Comparison of ENCODE assay signal across 8 mouse cellular contexts in genomic region chr1:73862323-73863073, GRCm38 (mm10).
DNase-seq lines count a peak whose midpoint lies in the region; ATAC-seq and TF ChIP-seq lines count a peak whose summit lies in the region.

No protein-coding gene starts in this region.

- no peaks in the 10 kb centered on the region for H3K36me3 ChIP-seq in embryonic facial prominence, embryonic 15.5 days
- H3K36me3 ChIP-seq in heart, embryonic 16.5 days (ENCODE audit: control insufficient read depth, insufficient read depth): no peaks in the 10 kb centered on the region
- no peaks in the 10 kb centered on the region for H3K36me3 ChIP-seq in kidney, postnatal 0 days (ENCODE audit: insufficient read depth, low read length)
- H3K36me3 ChIP-seq in lung, embryonic 14.5 days (ENCODE audit: insufficient read depth): no peaks in the 10 kb centered on the region

- peak overlapping the region; percentile 35 for H3K4me2 ChIP-seq in embryonic facial prominence, embryonic 15.5 days (replicated peaks)
- peak overlapping the region; percentile 50 for H3K4me2 ChIP-seq in heart, embryonic 16.5 days (ENCODE audit: low read depth, low read length)
- peak overlapping the region; percentile 48 for H3K4me2 ChIP-seq in kidney, postnatal 0 days (ENCODE audit: low read length)
- peak overlapping the region; percentile 49 for H3K4me2 ChIP-seq in lung, embryonic 14.5 days

- H3K27me3 ChIP-seq in embryonic facial prominence, embryonic 15.5 days: no peaks in the 10 kb centered on the region
- no peaks in the 10 kb centered on the region for H3K27me3 ChIP-seq in heart, embryonic 16.5 days (ENCODE audit: control insufficient read depth, insufficient read depth, low read length)
- no peaks in the 10 kb centered on the region for H3K27me3 ChIP-seq in kidney, postnatal 0 days (ENCODE audit: insufficient read depth, low read length)
- H3K27me3 ChIP-seq in lung, embryonic 14.5 days (ENCODE audit: insufficient read depth, low read length): no peaks in the 10 kb centered on the region

- ATAC-seq in embryonic facial prominence, embryonic 15.5 days (ENCODE audit: insufficient number of reproducible peaks, low FRiP score, low TSS enrichment, low read depth): peak; percentile 92
- peak; percentile 99 for ATAC-seq in heart, embryonic 16.5 days (replicated peaks; ENCODE audit: extremely low read depth, insufficient read depth, low FRiP score)
- peak; percentile 99 for ATAC-seq in kidney, postnatal 0 days (replicated peaks; ENCODE audit: low FRiP score, low read depth)
- peak; percentile 100 for ATAC-seq in lung, embryonic 14.5 days (ENCODE audit: insufficient read depth)

- TF ChIP-seq CTCF in kidney, postnatal 0 days (IDR thresholded peaks at IDR 0.05; ENCODE audit: low read depth): peak; percentile 98
- TF ChIP-seq CTCF in lung, embryonic 14.5 days (IDR thresholded peaks at IDR 0.05; ENCODE audit: low read depth): peak; percentile 96

- DNase-seq in 416B (ENCODE audit: low read depth): peak; percentile 1
- peak; percentile 37 for DNase-seq in NIH3T3 (ENCODE audit: low read depth)
- peak; percentile 94 for DNase-seq in kidney, postnatal 0 days (ENCODE audit: low spot score)
- peak; percentile 92 for DNase-seq in lung, embryonic 14.5 days
- peak; percentile 74 for DNase-seq in ovary, postnatal 14 days (ENCODE audit: low spot score)
- DNase-seq in yolk sac, embryonic 10.5 days (ENCODE audit: low spot score): peak; percentile 66

- H3K9me3 ChIP-seq in embryonic facial prominence, embryonic 15.5 days (replicated peaks): no peaks in the 10 kb centered on the region
- H3K9me3 ChIP-seq in heart, embryonic 16.5 days (replicated peaks; ENCODE audit: control insufficient read depth, low read length): no peaks in the 10 kb centered on the region
- H3K9me3 ChIP-seq in kidney, postnatal 0 days (replicated peaks; ENCODE audit: low read length): no peaks in the 10 kb centered on the region
- H3K9me3 ChIP-seq in lung, embryonic 14.5 days (ENCODE audit: low read depth, low read length): no peaks in the 10 kb centered on the region

- no peak overlapping the region for H3K9ac ChIP-seq in embryonic facial prominence, embryonic 15.5 days
- peak overlapping the region; percentile 60 for H3K9ac ChIP-seq in heart, embryonic 16.5 days (ENCODE audit: low read length)
- H3K9ac ChIP-seq in kidney, postnatal 0 days (ENCODE audit: low read depth, low read length): 0 out of 2 replicates have a peak overlapping the region, but pooled peaks have one; percentile 32
- H3K9ac ChIP-seq in lung, embryonic 14.5 days: peak overlapping the region; percentile 22

- peaks cover 12% of the 10 kb centered on the region for H3K4me1 ChIP-seq in embryonic facial prominence, embryonic 15.5 days
- peaks cover 9% of the 10 kb centered on the region for H3K4me1 ChIP-seq in heart, embryonic 16.5 days (ENCODE audit: control insufficient read depth, insufficient read depth, low read length)
- H3K4me1 ChIP-seq in kidney, postnatal 0 days (replicated peaks; ENCODE audit: insufficient read depth, low read length): peaks cover 3% of the 10 kb centered on the region; the same call in 1 of the 2 replicates
- no peaks in the 10 kb centered on the region for H3K4me1 ChIP-seq in lung, embryonic 14.5 days (ENCODE audit: insufficient read depth)

- H3K27ac ChIP-seq in embryonic facial prominence, embryonic 15.5 days (replicated peaks): peak overlapping the region; percentile 35
- peak overlapping the region; percentile 79 for H3K27ac ChIP-seq in heart, embryonic 16.5 days (ENCODE audit: low read length)
- peak overlapping the region; percentile 2; the same call in 1 of the 2 replicates for H3K27ac ChIP-seq in kidney, postnatal 0 days
- H3K27ac ChIP-seq in lung, embryonic 14.5 days (ENCODE audit: low read depth): peak overlapping the region; percentile 76

- WGBS in embryonic facial prominence, embryonic 15.5 days: 10% methylated on average over 15 of the region's 15 CpGs
- WGBS in heart, embryonic 16.5 days: 7% methylated on average over 15 of the region's 15 CpGs
- 5% methylated on average over 15 of the region's 15 CpGs for WGBS in kidney, postnatal 0 days
- WGBS in lung, embryonic 14.5 days: 4% methylated on average over 15 of the region's 15 CpGs

- H3K4me3 ChIP-seq in embryonic facial prominence, embryonic 15.5 days (replicated peaks): no peak overlapping the region
- peak overlapping the region; percentile 32 for H3K4me3 ChIP-seq in heart, embryonic 16.5 days (ENCODE audit: low read length)
- no peak overlapping the region for H3K4me3 ChIP-seq in kidney, postnatal 0 days (replicated peaks; ENCODE audit: low read depth, low read length)
- H3K4me3 ChIP-seq in lung, embryonic 14.5 days (ENCODE audit: low read depth, low read length): no peak overlapping the region

Comparison
In these comparisons a context has a peak if more than half of its experiments do, and no peak if none do; other contexts are left out.
1. DNase-seq: peak in every context shown above with its lines; median percentile 94 in kidney, postnatal 0 days; 92 in lung, embryonic 14.5 days; 74 in ovary, postnatal 14 days; 66 in yolk sac, embryonic 10.5 days; 37 in NIH3T3; 1 in 416B.
2. H3K27ac ChIP-seq: peak in every context shown above with its lines; median percentile 79 in heart, embryonic 16.5 days; 76 in lung, embryonic 14.5 days; 35 in embryonic facial prominence, embryonic 15.5 days; 2 in kidney, postnatal 0 days.